Mouse (Mus musculus) thymus, postnatal 25 days (tissue): Measurements from ENCODE around the gene Plod3.
"Not testable (repeated sequence)": the region's sequence is repeated elsewhere in the genome, so short reads cannot be mapped to it uniquely, and the experiment has no call there.

Source experiments
- DNase-seq: peaks from one replicate; pipeline ENCODE4 v3.0.0; 2022

Gene Plod3

DNA sequence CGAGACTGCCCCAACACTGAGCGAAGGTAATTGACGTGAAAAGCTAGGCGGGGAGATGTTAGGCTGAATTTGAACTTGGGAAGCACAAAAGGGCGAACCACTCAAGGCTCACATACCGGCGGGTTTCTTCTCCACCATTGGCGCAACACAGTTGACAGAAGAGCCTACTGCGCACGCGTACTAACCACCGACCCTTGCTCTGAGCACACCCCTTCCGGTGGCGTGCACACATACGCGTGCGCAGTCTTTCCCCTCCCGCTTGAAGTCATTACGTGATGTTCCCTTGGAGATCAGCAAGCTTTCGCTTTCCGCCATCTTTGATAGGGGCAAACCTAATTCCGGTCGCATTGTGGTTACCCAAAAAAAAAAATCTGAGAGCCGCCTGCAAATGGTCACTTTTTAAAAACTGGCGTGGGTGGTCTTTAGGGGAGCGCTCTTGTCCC lies at the start of gene Plod3:
TSS of gene Plod3 (plus strand) at position 325 of the 443 bp plus-strand sequence.
- DNase-seq: peak; percentile 94

DNA sequence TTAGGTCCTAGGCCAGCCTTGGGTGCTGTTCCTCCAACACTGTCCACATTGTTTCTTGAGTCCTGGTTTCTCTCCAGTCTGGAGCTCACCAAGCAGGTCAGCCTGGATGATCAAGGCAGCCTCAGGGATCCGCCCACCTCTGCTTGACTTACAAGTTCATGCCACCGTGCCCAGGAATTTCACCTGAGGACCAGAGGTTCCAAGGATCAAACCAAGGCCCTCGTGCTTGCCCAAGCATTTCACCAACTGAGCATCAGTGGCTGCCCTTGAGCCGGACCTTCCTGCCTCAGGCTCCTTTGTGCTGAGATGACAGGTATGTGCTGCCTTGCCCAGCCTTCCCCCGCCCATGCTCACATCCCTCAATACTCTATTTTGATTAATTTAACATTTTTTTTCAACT lies 49.2 kb upstream of the Plod3 start:
- no peak for DNase-seq

DNA sequence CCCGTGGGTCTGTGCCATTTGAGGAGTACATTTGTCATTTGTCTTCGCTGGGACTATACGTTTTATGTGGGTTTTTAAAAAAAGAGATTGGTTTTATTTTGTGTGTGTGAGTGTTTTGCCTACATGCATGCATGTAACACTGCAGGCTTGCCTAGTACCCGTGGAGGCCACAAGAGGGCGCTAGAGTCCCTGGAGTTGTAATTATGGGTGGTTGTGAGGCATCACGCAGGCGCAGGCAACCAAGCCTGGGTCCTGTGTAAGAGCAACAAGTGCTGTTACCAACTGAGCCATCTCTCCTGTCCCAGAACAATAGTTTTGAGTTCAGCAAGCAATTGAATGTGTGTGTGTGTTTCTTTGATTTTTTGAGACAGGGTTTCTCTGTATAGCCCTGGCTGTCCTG lies 47.5 kb upstream of the Plod3 start:
- peak; percentile 36 for DNase-seq

DNA sequence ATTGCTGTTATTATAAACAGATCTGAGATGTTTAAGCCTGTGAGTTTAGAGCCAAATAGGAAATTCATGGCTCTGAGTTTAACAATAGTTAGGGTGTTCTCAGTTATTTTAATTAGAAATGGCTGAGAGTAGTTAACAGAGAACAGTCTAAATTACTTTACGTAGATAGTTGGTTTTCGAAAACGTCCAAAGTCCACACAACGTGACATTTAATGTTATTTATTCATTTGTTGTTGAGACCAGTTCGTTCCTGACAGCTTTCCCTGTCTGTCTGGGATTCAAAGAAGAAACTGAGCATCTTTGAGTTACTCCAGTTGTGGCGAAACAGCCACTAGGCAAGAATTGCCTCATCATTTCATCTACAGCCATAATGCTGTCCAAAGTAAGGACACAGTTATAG lies 46.8 kb upstream of the Plod3 start:
- not testable (repeated sequence) for DNase-seq

DNA sequence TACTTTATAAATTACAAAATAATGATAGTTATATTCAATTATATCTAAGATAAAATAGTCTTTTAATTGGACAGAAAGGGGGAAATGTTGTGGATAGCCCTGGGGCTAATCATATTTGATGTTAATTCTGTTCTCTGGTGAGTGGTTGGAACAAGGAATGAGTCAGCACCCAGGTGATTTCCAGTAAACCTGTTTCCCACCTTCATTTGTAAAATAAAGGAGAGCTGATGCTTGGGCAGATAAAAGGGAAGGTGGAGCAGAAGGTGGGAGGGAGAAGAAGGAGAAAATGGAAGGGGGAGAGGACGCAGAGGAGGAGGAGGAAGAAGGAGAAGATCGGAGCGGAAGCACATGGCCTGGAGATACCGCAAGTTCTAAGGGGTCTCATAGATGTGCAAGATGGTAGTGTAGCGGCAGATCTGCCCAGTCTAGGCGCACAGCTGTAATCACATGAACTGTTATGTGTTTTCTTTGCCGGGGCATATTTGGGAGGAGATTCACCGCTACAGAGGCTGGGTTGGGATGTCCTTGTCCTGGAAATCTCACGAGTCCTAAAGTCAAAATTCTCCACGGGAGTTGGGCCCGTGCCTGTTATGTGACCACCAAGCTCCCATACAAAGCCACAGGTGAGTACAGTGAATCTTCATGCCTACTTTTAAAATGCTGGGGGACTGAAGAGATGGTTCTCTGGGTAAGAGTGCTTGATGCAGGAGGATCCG lies 45.8 kb upstream of the Plod3 start:
- no peak for DNase-seq

DNA sequence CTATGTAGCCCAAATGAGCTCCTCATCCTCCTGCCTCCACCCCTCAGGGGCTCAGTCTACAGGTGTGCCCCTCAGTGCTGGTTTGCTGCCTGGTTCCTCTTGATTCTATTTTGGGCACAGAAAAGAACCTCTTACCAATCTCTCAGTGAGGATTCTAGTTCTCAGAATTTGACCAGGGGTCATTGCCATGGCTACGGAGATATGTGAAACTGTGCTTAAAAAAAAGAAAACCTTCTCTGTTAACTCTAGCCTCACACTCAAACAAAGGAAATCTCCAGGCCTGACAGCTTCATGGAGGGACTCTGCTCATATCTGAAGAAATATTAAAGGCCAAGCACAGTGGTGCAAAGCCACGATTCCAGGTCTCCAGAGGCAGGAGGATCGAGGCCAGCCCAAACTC lies 44.0 kb upstream of the Plod3 start:
- DNase-seq: no peak

DNA sequence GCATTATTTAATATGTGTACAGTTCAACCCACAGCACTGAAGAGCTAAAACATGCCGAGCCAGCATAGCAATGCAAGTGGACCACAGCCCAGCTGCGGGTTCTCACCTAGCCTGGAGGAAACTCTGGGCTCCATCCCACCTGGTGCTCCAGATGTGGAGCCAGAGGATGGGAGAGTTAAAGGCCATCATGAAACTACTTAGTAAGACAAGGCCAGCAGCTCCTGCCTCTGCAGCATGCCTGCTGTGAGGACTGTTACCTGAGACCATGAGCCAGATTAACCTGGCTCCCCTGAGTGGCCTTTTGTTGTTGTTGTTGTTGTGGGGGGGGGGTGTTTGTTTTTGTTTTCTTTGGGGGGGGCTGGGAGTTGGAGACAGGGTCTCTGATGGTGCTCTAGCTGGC lies 43.4 kb upstream of the Plod3 start:
- no peak for DNase-seq

DNA sequence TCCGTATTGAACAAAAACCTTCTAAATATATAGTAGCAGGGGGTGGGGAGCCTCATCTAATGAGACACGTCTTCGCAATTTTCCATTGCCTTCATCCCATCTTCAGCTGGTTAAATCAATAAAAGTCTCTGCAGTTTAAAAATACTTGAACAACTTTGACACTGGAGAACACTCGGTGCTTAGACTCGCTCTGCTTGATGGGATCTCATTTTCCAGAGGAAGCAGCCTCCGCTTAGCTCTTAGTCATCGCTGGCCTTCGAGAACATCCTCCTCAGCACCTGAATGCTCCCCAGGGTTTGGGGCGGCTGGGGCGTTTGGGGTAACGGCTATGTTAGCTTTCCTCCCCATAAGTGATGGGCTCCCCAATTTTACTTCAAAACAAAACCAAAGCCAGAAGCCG lies 41.7 kb upstream of the Plod3 start:
- no peak for DNase-seq

DNA sequence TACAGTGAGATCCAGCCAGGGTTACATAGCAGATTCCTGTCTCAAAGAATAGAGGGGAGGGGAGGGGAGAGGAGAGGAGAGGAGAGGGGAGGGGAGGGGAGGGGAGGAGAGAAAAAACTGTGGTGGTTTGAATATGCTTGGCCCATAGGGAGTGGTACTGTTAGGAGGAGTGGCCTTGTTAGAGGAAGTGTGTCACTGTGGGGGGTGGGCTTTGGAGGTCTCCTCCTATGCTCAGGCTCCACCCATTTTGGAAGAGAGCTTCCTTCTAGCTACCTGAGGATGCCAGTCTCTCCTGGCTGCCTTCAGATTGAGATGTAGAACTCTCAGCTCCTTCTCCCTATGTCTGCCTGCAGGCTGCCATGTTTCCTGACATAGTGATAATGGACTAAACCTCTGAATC lies 38.9 kb upstream of the Plod3 start:
- no peak for DNase-seq

DNA sequence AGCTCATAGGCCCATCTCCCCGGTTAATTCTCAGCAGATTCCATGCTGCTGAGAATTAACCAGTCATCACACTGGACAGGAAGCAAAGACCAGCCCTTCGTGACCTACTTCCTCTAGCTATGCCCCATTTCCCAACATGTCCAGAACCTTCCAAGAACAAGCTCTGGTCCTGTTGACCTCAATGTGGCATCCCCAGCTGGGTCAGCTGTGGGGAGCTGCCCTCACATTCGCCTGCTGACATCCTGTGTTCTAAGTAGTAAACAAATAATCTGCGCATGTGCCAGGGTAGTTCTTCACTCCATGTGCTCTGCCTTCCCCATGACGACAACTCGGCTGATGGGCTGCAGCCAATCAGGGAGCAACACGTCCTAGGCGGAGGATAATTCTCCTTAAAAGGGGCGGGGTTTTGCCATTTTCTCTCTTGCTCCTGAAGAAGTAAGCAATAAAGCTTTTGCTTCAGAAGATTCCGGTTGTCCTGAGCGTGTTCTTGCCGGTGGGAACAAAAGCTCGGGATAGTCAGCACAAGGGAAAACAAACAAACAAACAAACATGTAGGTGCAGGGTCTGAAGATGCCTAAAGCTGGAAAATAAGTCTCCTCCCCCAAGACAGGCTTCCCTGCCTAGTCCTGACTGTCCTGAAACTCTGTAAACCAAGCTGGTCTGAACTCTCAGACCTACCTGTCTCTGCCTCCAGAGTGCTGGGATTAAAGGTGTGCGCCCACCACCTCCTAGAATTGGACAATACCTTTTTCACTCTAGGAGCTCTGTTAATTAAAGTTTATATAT lies 37.1 kb upstream of the Plod3 start:
- not testable (repeated sequence) for DNase-seq

DNA sequence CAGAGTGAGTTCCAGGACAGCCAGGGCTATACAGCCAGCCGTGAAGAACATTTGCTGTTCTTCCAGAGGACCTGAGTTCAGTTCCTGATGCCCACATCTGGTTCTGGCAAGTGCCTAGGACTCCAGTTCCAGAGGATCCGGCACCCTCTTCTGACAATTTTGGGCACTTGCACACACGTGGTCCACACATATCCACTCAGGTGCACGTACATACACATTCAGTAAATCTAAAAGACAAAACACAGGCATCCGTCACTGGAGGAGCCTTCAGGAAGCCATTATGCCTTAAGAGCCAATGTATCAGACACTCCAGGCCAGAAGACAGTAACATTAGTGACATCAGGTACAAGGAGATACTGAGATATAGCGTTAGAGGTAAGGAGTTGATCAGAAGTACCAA lies 36.3 kb upstream of the Plod3 start:
- DNase-seq: no peak

DNA sequence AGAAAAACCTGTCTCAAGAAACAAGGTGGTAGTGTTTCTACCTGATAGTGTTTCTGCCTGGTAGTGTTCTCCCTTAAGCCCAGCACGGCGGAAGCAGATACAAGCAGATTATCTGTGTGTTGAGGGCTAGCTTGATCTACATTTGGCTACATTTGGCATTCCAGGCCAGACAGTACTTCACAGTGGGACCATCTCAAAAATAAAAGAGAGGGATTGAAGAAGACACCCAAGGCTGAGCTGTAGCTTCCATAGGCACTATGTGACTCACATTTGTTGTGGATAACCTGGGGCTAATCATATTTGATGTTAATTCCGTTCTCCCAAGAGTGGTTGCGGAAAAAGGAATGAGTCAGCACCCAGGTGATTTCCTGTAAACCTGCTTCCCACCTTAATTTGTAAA lies 34.7 kb upstream of the Plod3 start:
- no peak for DNase-seq

DNA sequence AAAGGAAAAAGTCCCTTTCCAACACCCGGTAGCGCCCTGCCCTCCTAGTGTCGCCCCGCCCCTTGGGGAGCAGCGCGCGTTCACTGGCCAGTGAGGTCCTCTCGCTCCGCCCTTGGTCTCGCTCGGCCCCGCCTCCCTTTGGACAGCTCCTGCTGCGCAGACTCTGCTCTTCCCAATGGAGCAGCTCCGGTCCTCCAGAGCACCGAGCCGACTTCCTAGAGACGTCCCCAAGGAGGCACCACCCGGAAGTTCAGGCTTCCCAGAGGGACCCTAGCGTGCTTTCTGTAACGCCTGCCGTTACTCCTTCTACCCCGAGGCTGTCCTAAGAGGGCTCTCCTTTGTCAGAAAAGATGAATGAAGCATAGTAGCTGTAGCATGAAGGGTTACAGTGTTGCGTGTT lies 33.8 kb upstream of the Plod3 start, which contains the start of gene Fis1:
TSS of gene Fis1 (plus strand) at position 261 of the 400 bp plus-strand sequence.
- peak; percentile 83 for DNase-seq

DNA sequence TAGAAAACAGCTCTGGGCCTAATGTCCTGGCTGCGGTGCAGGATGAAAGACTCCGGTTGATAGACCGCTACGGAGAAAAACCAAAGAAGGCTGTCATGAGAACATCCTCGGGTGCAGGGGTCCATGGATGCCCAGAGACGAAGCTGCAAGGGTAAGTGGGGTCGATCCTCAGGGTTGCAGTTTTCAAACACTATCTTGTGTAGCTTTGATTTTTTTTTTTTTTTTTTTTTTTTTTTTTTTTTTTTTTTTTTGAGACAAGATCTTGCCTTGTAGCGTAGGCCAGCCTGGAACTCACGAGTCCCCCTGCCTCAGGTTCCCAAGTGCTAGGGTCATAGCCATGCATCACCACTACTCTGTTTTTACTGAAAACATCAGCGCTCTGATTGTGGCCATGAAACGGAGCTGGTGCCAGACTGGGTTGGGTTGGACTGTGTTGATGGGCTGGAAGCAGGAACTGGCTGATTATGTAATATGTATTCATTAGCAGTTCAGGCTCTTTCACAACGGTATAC lies 33.3 kb upstream of the Plod3 start:
- no peak for DNase-seq

DNA sequence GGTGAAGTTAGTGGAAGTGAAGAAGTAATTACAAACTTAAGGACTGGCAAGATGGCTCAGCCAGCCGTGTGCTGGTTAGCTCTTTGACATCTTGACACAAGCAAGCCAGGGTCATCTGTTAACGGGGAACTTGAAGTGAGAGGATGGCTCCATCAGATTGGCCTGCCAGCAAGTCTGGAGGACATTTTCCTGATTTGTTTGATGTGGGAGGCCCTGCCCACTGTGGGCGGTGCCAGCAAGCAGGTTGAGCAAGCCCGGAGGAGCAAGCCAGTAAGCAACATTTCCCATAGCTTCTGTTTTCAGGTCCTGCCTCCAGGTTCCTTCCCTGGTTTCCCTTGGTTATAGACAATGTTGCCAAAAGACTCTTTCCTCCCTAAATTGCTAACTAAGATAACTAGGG lies 31.2 kb upstream of the Plod3 start:
- DNase-seq: no peak

DNA sequence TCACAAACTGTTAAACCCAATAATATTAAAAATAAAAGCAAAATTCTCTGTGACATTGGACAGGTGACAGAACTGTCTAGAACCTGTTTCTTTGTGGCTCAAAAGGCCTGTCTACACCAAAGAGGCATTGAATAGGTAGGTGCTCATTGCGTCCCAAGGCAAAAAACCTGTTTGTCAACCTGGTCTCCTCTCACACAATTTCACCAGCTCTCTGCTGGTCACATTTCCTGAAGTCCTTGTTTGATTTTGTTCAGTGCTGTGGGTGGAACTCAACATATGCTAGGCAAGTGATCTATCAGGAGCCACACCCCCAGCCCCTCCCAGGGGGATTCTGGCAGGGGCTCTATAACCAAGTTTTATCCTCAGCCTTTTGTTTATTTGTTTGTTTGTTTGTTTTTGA lies 29.6 kb upstream of the Plod3 start:
- no peak for DNase-seq

DNA sequence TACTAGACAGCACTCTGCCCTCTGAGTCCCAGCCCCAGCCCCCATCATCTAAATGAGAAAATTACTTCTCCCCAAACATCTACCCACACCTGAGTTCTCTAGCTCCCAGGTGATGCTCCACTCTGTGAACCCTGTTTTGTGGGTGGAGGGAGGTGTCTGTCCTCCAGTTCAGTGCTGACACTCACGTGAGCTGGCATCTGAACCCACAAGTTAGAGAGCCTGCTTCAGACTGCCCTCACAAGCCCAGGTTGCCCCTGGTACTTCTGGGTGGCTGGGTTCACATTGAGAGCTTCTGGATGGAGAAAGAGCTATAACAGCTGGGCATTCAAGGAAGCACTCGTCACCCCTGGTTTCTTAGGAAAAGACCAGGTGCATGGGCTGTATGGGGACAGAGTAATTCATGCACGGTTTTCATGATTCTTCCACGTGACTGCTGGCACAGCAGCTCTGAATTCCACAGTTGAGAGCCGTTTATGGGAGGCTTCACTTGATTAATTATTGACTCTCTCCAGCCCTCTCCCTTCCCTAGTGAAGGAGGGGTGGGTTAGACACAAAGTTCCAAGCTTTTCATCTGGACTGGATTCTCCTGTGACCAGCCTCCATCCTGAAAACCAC lies 27.7 kb upstream of the Plod3 start:
- DNase-seq: no peak

DNA sequence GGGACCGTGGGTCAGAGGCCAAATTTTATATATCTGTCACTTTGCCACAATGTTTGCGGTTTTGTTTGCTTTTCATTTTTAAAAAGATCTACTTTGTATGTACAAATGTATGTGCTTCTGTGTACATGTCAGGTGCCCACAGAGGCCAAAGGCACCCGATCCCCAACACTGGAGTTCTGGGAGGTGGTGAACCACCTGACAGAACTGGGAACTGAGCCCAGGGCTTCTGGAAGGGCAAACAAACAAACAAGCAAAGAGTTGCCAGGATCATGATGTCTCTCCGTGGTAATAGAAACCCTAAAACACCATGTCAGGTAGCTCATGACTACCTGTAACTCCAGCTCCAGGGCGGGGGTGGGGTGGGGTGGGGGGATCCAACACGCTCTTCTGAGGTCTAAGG lies 26.8 kb upstream of the Plod3 start:
- DNase-seq: no peak

DNA sequence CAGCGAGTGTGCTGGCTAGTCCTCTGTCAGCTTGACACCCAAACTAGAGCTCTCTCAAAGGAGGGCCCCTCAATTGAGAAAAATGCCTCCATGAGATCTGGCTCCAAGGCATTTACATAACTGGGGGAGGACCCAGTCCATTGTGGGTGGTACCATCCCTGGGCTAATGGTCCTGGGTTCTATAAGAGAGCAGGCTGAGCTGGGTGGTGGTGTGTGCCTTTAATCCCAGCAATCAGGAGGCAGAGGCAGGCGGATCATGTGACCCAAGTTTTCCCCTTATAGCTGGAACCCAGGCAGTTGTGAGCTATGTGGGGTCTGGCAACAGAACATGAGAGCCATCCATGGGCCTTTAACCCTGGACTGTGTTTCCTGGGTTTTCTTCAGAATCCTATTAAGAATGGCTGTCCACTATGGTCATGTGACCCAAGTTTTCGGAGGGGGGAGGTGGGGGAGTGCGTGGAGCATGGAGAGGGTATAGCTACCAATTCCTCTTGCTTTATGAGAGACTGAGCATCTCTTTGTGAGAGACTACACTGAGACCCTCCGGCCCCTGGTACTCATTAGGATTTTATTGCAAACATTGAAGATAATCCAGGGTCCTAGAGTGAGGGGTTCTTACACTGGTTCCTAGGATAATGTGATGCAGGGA lies 25.4 kb upstream of the Plod3 start:
- no peak for DNase-seq

DNA sequence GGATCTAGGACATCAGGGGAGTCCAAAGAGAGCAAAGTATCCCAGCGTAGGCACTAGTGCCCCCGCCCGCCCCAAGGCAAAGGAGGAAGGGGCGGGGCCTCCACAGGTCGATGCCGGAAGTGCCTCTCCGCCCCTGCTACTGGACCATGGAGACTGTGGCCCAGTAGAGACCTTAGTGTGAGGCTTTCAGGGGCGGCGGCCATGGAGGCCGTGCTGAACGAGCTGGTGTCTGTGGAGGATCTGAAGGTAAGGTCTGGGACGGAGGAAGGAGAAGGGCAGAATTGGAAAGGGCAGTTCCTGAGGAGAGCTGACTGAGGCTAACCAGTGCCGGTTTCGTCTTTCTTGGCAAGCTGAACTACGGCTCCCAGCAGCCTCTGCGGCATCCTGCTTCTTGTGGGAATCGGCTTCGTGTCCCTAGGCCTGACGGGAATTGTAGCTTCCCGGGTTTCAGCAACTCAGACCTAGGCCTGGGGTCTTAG lies 24.8 kb upstream of the Plod3 start:
- peak; percentile 91 for DNase-seq

DNA sequence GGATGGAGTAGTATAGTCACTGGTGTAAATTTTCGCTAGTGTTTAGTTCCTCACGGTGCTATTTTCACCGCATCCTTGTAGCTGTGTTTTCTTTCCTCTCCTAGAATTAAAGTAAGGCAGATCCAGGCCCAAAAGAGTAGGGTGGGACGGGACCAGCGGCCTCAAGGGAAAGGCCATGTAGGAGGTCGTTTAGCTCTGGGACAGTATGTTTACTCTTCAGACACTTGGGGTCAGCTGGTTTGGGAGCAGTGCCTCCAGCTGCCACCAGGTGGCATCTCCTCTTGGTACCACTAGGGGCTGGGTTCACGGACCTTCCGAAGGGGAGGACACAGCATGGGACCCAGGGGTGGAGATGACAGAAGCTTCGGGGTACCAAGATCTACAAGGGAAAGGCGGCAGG lies 24.3 kb upstream of the Plod3 start:
- DNase-seq: peak; percentile 81

DNA sequence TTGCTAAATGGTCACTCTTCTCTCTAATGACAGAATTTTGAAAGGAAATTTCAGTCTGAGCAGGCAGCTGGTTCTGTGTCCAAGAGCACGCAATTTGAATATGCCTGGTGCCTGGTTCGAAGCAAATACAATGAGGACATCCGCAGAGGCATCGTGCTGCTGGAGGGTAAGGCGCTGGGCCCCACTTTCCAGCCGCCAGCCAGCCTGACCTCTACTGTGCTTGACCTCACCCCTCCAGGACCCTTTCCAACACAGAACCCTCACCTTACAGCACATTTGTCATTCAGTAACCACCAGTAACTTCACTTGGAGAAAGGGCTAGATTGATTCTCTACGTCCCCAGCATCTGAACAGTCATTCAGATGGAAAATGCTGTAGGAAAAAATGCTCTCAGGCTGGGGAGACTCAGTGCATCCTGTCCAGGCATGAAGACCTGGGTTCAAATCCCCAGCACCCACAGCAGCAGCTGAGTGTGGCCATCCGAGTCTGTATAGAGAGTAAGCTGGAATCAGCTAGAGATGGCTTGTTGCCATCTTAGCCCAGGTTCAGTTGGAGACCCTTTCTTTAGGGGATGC lies 23.8 kb upstream of the Plod3 start:
- no peak for DNase-seq

DNA sequence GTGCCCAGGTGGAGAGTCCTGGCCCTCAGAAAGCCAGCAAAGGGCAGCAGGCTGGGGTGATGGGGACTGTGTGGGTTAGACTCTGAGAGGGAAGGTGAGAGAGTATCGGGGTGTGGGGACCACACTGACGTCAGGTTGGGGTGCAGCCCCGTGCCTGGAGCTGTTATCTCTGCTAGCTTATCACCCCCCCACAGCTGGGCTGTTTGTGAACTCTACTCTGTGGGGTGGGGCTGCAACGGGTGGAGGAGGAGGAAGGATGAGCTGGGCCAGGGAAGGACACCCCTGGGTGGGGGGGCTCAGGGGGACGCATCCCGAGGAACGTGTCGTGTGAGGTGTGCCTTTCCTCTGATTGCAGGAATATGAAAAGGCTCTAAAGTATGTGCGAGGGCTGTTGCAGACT lies 21.6 kb upstream of the Plod3 start:
- DNase-seq: no peak
